Mouse (Mus musculus): ENCODE results near the gene Anapc15. TPM values are rescaled to one million over a fixed set of nuclear protein-coding genes. Genes with fewer than 3 reads are reported as not detected.
"Not testable (repeated sequence)": the region's sequence is repeated elsewhere in the genome, so short reads cannot be mapped to it uniquely, and the experiment has no call there.

The Anapc15 gene
- total RNA-seq, 2 experiments from 2014 or later = 16.6 to 22.3 TPM

- no peak for DNase-seq
- intact Hi-C loops (cut with DNase I) = no loop called here
These were observed 73.5 kb downstream of the Anapc15 start for GRCm38 (mm10) chr7:101936996-101937395.

- intact Hi-C loops (cut with DNase I) = no loop called here
- DNase-seq = no peak
These were observed 74.1 kb downstream of the Anapc15 start for GRCm38 (mm10) chr7:101937569-101937968.

- intact Hi-C loops (cut with DNase I) = no loop called here
- DNase-seq = no peak
These were observed 74.8 kb downstream of the Anapc15 start for GRCm38 (mm10) chr7:101938348-101938747.

- DNase-seq = no peak
- intact Hi-C loops (cut with DNase I) = no loop called here
These were observed 76.2 kb downstream of the Anapc15 start for GRCm38 (mm10) chr7:101939758-101940157.

- DNase-seq; intact Hi-C loops (cut with DNase I): not testable (repeated sequence)
These were observed 85.5 kb downstream of the Anapc15 start for GRCm38 (mm10) chr7:101949008-101949407.

Small RNA genes lying within 50 kb of the gene (microRNA-seq; reads per million reads assigned to microRNA genes)
- 0 reads per million in 2 experiments for gene Gm22655

Other genes with a start within 250 kb of the Anapc15 start
- gene Clpb, start 200.1 kb upstream of the Anapc15 start, total RNA-seq (2021) = 10 to 100 TPM; 48.6 to 50.9 TPM
- not detected for gene Phox2a, start 45.4 kb upstream of the Anapc15 start, total RNA-seq (2021)
- 10 to 100 TPM; 79.2 to 96.2 TPM for gene Inppl1, start 25.5 kb upstream of the Anapc15 start, total RNA-seq (2021)
- gene Folr2, start 6.5 kb upstream of the Anapc15 start, total RNA-seq (2021) = 1 to 10 TPM; 1.3 to 2.0 TPM
- gene Folr1, start 7.1 kb downstream of the Anapc15 start, total RNA-seq (2021) = 1 to 10 TPM in 1 of 2 experiments, under 1 TPM in 1; 0.91 to 1.2 TPM
- gene Lamtor1, start 42.2 kb downstream of the Anapc15 start, total RNA-seq (2021) = 10 to 100 TPM; 93.2 to 99.8 TPM
- gene Tomt, start 42.6 kb downstream of the Anapc15 start, total RNA-seq (2021) = not detected
- gene Lrrc51, start 70.2 kb downstream of the Anapc15 start, total RNA-seq (2021) = 1 to 10 TPM; 2.9 to 3.2 TPM
- 10 to 100 TPM; 43.4 to 48.3 TPM for gene Numa1, start 70.4 kb downstream of the Anapc15 start, total RNA-seq (2021)
- 1 to 10 TPM; 1.3 to 2.4 TPM for gene Il18bp, start 155.0 kb downstream of the Anapc15 start, total RNA-seq (2021)
- 10 to 100 TPM; 22.0 to 22.5 TPM for gene Rnf121, start 201.8 kb downstream of the Anapc15 start, total RNA-seq (2021)
- gene Xndc1, start 201.8 kb downstream of the Anapc15 start, total RNA-seq (2021) = 1 to 10 TPM; 3.2 to 4.5 TPM
- gene Xntrpc, start 202.0 kb downstream of the Anapc15 start, total RNA-seq (2021) = under 1 TPM; 0.54 to 0.66 TPM
- under 1 TPM; 0.42 to 0.54 TPM for gene Trpc2, start 219.4 kb downstream of the Anapc15 start, total RNA-seq (2021)
- 100 to 1,000 TPM; 439 to 486 TPM for gene Art1, start 238.0 kb downstream of the Anapc15 start, total RNA-seq (2021)
- 10 to 100 TPM; 12.9 to 16.4 TPM for gene Art5, start 245.8 kb downstream of the Anapc15 start, total RNA-seq (2021)

Measured in gastrocnemius, postnatal 36 days (tissue).